Mouse (Mus musculus): Measurements from ENCODE around the gene Fbln2. TPM values are rescaled to one million over a fixed set of nuclear protein-coding genes. Genes with fewer than 3 reads are reported as not detected.

The Fbln2 gene
- total RNA-seq, 1 experiment from 2014 or later, result 32.3 TPM

- no peak for DNase-seq
These were observed 19.8 kb upstream of the Fbln2 start for GRCm38 (mm10) chr6:91192421-91192820.

GRCm38 (mm10) chr6:91192851-91193545 is 19.3 kb upstream of the Fbln2 start:
- DNase-seq, result no peak

GRCm38 (mm10) chr6:91198456-91198855 is 13.8 kb upstream of the Fbln2 start:
- DNase-seq, result no peak

GRCm38 (mm10) chr6:91200429-91201188 is 11.6 kb upstream of the Fbln2 start:
- DNase-seq, result peak; percentile 24

GRCm38 (mm10) chr6:91201881-91202341 is 10.3 kb upstream of the Fbln2 start:
- DNase-seq, result peak; percentile 25

- DNase-seq, result no peak
These were observed 9.7 kb upstream of the Fbln2 start for GRCm38 (mm10) chr6:91202571-91202970.

GRCm38 (mm10) chr6:91205346-91205745 is 6.9 kb upstream of the Fbln2 start:
- DNase-seq, result no peak

- peak; percentile 52 for DNase-seq
These were observed 6.5 kb upstream of the Fbln2 start for GRCm38 (mm10) chr6:91205791-91206190.

GRCm38 (mm10) chr6:91207491-91207890 is 4.8 kb upstream of the Fbln2 start:
- DNase-seq, result peak; percentile 15

GRCm38 (mm10) chr6:91209780-91210179 is 2.5 kb upstream of the Fbln2 start:
- no peak for DNase-seq

GRCm38 (mm10) chr6:91210852-91211251 is 1.4 kb upstream of the Fbln2 start:
- DNase-seq, result no peak

GRCm38 (mm10) chr6:91212571-91212970 is 316 bp downstream of the Fbln2 start:
- DNase-seq, result peak; percentile 64

- DNase-seq, result no peak
These were observed 1.3 kb downstream of the Fbln2 start for GRCm38 (mm10) chr6:91213287-91214218.

GRCm38 (mm10) chr6:91215454-91215853 is 3.2 kb downstream of the Fbln2 start:
- no peak for DNase-seq

GRCm38 (mm10) chr6:91218445-91218844 is 6.2 kb downstream of the Fbln2 start:
- DNase-seq, result no peak

- DNase-seq, result no peak
These were observed 6.6 kb downstream of the Fbln2 start for GRCm38 (mm10) chr6:91218871-91219270.

GRCm38 (mm10) chr6:91220062-91220461 is 7.8 kb downstream of the Fbln2 start:
- DNase-seq, result no peak

GRCm38 (mm10) chr6:91221094-91221493 is 8.8 kb downstream of the Fbln2 start:
- DNase-seq, result peak; percentile 70

GRCm38 (mm10) chr6:91222694-91223346 is 10.6 kb downstream of the Fbln2 start:
- DNase-seq, result no peak

- no peak for DNase-seq
These were observed 12.7 kb downstream of the Fbln2 start for GRCm38 (mm10) chr6:91224939-91225338.

- no peak for DNase-seq
These were observed 13.1 kb downstream of the Fbln2 start for GRCm38 (mm10) chr6:91225346-91225745.

GRCm38 (mm10) chr6:91226058-91226457 is 13.8 kb downstream of the Fbln2 start:
- DNase-seq, result no peak

All from adrenal gland, postnatal 14 days (tissue).